Mouse (Mus musculus) hindbrain, embryonic 11.5 days (tissue): ENCODE data around the gene Epo. TPM values are rescaled to one million over a fixed set of nuclear protein-coding genes. Genes with fewer than 3 reads are reported as not detected.

ENCODE experiments used
- ATAC-seq: fragments of 200-750 bp; cut with Nextera tagmentation; 2 replicates; pipeline ENCODE4 v1.8.0; 2017; ENCODE audit warnings: mild to moderate bottlenecking, moderate TSS enrichment, moderate library complexity; ENCODE audit not compliant: low FRiP score
- DNase-seq: peaks from one replicate; pipeline ENCODE4 v3.0.0-alpha.2; 2015; ENCODE audit warnings: low spot score
- H3K27ac ChIP-seq: fragments of 300-500 bp; sonication (generic); 2 replicates; pipeline ENCODE4 v1.5.1; 2014; ENCODE audit warnings: mild to moderate bottlenecking, low read depth, low read length
- H3K27me3 ChIP-seq: fragments of 300-500 bp; sonication (generic); 2 replicates; pipeline ENCODE4 v1.6.1; 2014; ENCODE audit warnings: mild to moderate bottlenecking, low read length, moderate library complexity, mixed read lengths; ENCODE audit not compliant: control insufficient read depth, insufficient read depth
- H3K36me3 ChIP-seq: fragments of 300-500 bp; sonication (generic); 2 replicates; pipeline ENCODE4 v1.6.1; 2014; ENCODE audit warnings: mild to moderate bottlenecking, low read length, moderate library complexity, mixed read lengths; ENCODE audit not compliant: control insufficient read depth, insufficient read depth
- H3K4me1 ChIP-seq: fragments of 300-500 bp; sonication (generic); replicated peaks from 2 replicates; pipeline ENCODE4 v1.6.1; 2014; ENCODE audit warnings: low read length, mixed read lengths; ENCODE audit not compliant: control insufficient read depth, insufficient read depth
- H3K4me2 ChIP-seq: fragments of 300-500 bp; sonication (generic); replicated peaks from 2 replicates; pipeline ENCODE4 v1.6.1; 2014; ENCODE audit warnings: mild to moderate bottlenecking, low read depth, low read length
- H3K4me3 ChIP-seq: fragments of 300-500 bp; sonication (generic); 2 replicates; pipeline ENCODE4 v1.5.1; 2014; ENCODE audit warnings: low read depth, low read length
- H3K9ac ChIP-seq: fragments of 300-500 bp; sonication (generic); 2 replicates; pipeline ENCODE4 v1.6.1; 2014; ENCODE audit warnings: low read depth, low read length
- H3K9me3 ChIP-seq: fragments of 300-500 bp; sonication (generic); 2 replicates; pipeline ENCODE4 v1.6.1; 2016; ENCODE audit warnings: low read length; ENCODE audit not compliant: control insufficient read depth
- WGBS: fragments of 180-500 bp; shearing (Covaris S2); extraction: QIAGEN DNeasy Blood & Tissue Kit; methylation state at CpG from one replicate; pipeline ENCODE4 v1.1.7; 2014; 5-methylcytosine and 5-hydroxymethylcytosine counted together
- polyA plus RNA-seq: library from polyadenylated mRNA; unstranded; fragments of >200 nt; fragmentation: Nextera tagmentation; extraction: Ambion mirVana; gene quantifications from 2 replicates; pipeline ENCODE4 v1.2.1, GENCODE M21; 2014

Gene Epo
- polyA plus RNA-seq, 1 experiment from 2014 or later, result 1.1 TPM

- Histone ChIP-seq H3K4me1 (peaks cover 13% of the 10 kb centered on the region; the same call in 1 of the 2 replicates), H3K4me3 (no peak overlapping the region), H3K27me3 (no peaks in the 10 kb centered on the region), H3K9ac (peak overlapping the region; percentile 12; the same call in 1 of the 2 replicates), H3K9me3 (no peaks in the 10 kb centered on the region), H3K27ac (0 out of 2 replicates have a peak overlapping the region, but pooled peaks have one; percentile 33), H3K4me2 (no peak overlapping the region), H3K36me3 (peaks cover 47% of the 10 kb centered on the region)
- 62% methylated on average over 1 of the region's 1 CpGs for WGBS
- DNase-seq (no peak), ATAC-seq (no peak)
Measured at GRCm38 (mm10) chr5:137527413-137527812, 5.6 kb downstream of the Epo start.

GRCm38 (mm10) chr5:137526192-137526936 is 6.7 kb downstream of the Epo start:
- peak; percentile 52 for DNase-seq
- H3K4me3 ChIP-seq, result no peak overlapping the region
- H3K27ac ChIP-seq, result peak overlapping the region; percentile 70
- no peak overlapping the region for H3K4me2 ChIP-seq
- H3K36me3 ChIP-seq, result peaks cover 51% of the 10 kb centered on the region
- no peaks in the 10 kb centered on the region for H3K9me3 ChIP-seq
- H3K4me1 ChIP-seq, result peaks cover 13% of the 10 kb centered on the region; the same call in 1 of the 2 replicates
- no peak overlapping the region for H3K9ac ChIP-seq
- WGBS, result 44% methylated on average over 16 of the region's 16 CpGs
- H3K27me3 ChIP-seq, result no peaks in the 10 kb centered on the region
- ATAC-seq, result no peak

GRCm38 (mm10) chr5:137525511-137525910 is 7.5 kb downstream of the Epo start:
- Histone ChIP-seq H3K9ac (no peak overlapping the region), H3K4me2 (no peak overlapping the region), H3K4me3 (no peak overlapping the region), H3K27me3 (no peaks in the 10 kb centered on the region), H3K36me3 (peaks cover 57% of the 10 kb centered on the region), H3K4me1 (peaks cover 12% of the 10 kb centered on the region; the same call in 1 of the 2 replicates), H3K9me3 (no peaks in the 10 kb centered on the region), H3K27ac (no peak overlapping the region)
- 82% methylated on average over 16 of the region's 16 CpGs for WGBS
- ATAC-seq (no peak), DNase-seq (no peak)

- Histone ChIP-seq H3K4me1 (peaks cover 9% of the 10 kb centered on the region; the same call in 1 of the 2 replicates), H3K27ac (0 out of 2 replicates have a peak overlapping the region, but pooled peaks have one; percentile 42)
- 93% methylated on average over 13 of the region's 13 CpGs for WGBS
Measured at GRCm38 (mm10) chr5:137524671-137525070, 8.4 kb downstream of the Epo start.

GRCm38 (mm10) chr5:137524251-137524515 is 8.9 kb downstream of the Epo start:
- no peak for ATAC-seq
- Histone ChIP-seq H3K4me1 (peaks cover 5% of the 10 kb centered on the region; the same call in 1 of the 2 replicates), H3K4me2 (no peak overlapping the region), H3K9me3 (no peaks in the 10 kb centered on the region), H3K27ac (no peak overlapping the region), H3K36me3 (peaks cover 58% of the 10 kb centered on the region), H3K9ac (no peak overlapping the region), H3K27me3 (no peaks in the 10 kb centered on the region), H3K4me3 (no peak overlapping the region)
- DNase-seq, result no peak
- WGBS, result 91% methylated on average over 8 of the region's 8 CpGs

More at GRCm38 (mm10) chr5:137524671-137525070, 8.4 kb downstream of the Epo start:
- ATAC-seq (no peak), DNase-seq (no peak)
- Histone ChIP-seq H3K36me3 (peaks cover 61% of the 10 kb centered on the region), H3K27me3 (no peaks in the 10 kb centered on the region), H3K4me3 (no peak overlapping the region; the same call in 1 of the 2 replicates), H3K9ac (no peak overlapping the region), H3K9me3 (no peaks in the 10 kb centered on the region), H3K4me2 (no peak overlapping the region)

GRCm38 (mm10) chr5:137523396-137524250 is 9.4 kb downstream of the Epo start:
- H3K4me3 ChIP-seq, result 0 out of 2 replicates have a peak overlapping the region, but pooled peaks have one; percentile 2
- ATAC-seq, result no peak
- H3K4me1 ChIP-seq, result peaks cover 5% of the 10 kb centered on the region; the same call in 1 of the 2 replicates
- no peak overlapping the region for H3K9ac ChIP-seq
- H3K27ac ChIP-seq, result 0 out of 2 replicates have a peak overlapping the region, but pooled peaks have one; percentile 33
- H3K9me3 ChIP-seq, result no peaks in the 10 kb centered on the region
- no peak for DNase-seq
- no peaks in the 10 kb centered on the region for H3K27me3 ChIP-seq
- 86% methylated on average over 25 of the region's 25 CpGs for WGBS
- H3K36me3 ChIP-seq, result peaks cover 57% of the 10 kb centered on the region
- no peak overlapping the region for H3K4me2 ChIP-seq

- Histone ChIP-seq H3K9me3 (no peaks in the 10 kb centered on the region), H3K27me3 (no peaks in the 10 kb centered on the region), H3K4me1 (peaks cover 5% of the 10 kb centered on the region; the same call in 1 of the 2 replicates), H3K4me3 (no peak overlapping the region), H3K27ac (no peak overlapping the region), H3K36me3 (peaks cover 56% of the 10 kb centered on the region), H3K4me2 (no peak overlapping the region), H3K9ac (no peak overlapping the region)
- no peak for DNase-seq
- WGBS, result 72% methylated on average over 11 of the region's 11 CpGs
- ATAC-seq, result no peak
Measured at GRCm38 (mm10) chr5:137522711-137523110, 10.3 kb downstream of the Epo start.

- no peak for ATAC-seq
- H3K4me2 ChIP-seq, result no peak overlapping the region
- no peaks in the 10 kb centered on the region for H3K27me3 ChIP-seq
- DNase-seq, result no peak
- WGBS, result 79% methylated on average over 9 of the region's 9 CpGs
- peaks cover 3% of the 10 kb centered on the region; the same call in 1 of the 2 replicates for H3K4me1 ChIP-seq
- no peak overlapping the region for H3K27ac ChIP-seq
- H3K9ac ChIP-seq, result no peak overlapping the region
- peaks cover 52% of the 10 kb centered on the region for H3K36me3 ChIP-seq
- no peaks in the 10 kb centered on the region for H3K9me3 ChIP-seq
- no peak overlapping the region for H3K4me3 ChIP-seq
Measured at GRCm38 (mm10) chr5:137521861-137522260, 11.2 kb downstream of the Epo start.
